Mouse (Mus musculus): ENCODE measurements around the gene Gm9040.
"Not testable (repeated sequence)": the region's sequence is repeated elsewhere in the genome, so short reads cannot be mapped to it uniquely, and the experiment has no call there.

Gm9040 gene

GRCm38 (mm10) chr10:118326869-118327268 is at the start of gene Gm9040:
Gene Gm9040, minus strand, starts transcription at chr10:118326969.
- not testable (repeated sequence) for H3K9me3 ChIP-seq (ENCODE audit: low read length); H3K36me3 ChIP-seq (ENCODE audit: insufficient read depth, low read length); H3K4me3 ChIP-seq (replicated peaks; ENCODE audit: low read length); H3K4me1 ChIP-seq (replicated peaks; ENCODE audit: low read depth, low read length); H3K27me3 ChIP-seq (ENCODE audit: insufficient read depth, low read length)

DNA sequence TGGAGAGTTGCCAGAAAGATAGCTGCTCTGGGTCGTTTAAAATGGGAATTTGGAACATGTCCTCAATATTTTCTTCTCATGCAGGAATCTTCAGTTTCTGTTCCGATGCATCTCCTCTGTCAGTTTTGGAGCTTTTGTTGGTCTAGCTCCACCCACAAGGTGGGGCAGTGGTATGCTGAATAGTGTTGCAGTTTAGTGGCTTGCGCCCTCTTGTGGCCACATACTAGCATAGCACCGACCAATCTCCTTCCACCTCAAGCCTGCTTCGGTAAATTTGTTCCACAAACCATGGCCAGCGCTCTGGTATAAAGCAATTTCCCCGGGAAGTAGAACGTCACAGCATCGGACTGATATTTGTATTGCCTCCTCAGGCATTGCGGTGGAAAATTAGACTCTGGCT is 43.7 kb upstream of the Gm9040 start:
- H3K36me3 ChIP-seq (ENCODE audit: insufficient read depth, low read length): no peaks in the 10 kb centered on the region
- H3K27me3 ChIP-seq (ENCODE audit: insufficient read depth, low read length): no peaks in the 10 kb centered on the region
- TF ChIP-seq POU5F1 (IDR thresholded peaks at IDR 0.05; ENCODE audit: borderline replicate concordance, low read length) (no peak), CTCF (conservative IDR thresholded peaks at IDR 0.05; ENCODE audit: low read length) (peak; percentile 87), NANOG (IDR thresholded peaks at IDR 0.05; ENCODE audit: borderline replicate concordance, low read length) (no peak)
- H3K9me3 ChIP-seq (ENCODE audit: low read length): peaks cover 6% of the 10 kb centered on the region
- no peak overlapping the region for H3K4me3 ChIP-seq (replicated peaks; ENCODE audit: low read length)
- peaks cover 9% of the 10 kb centered on the region; the same call in 1 of the 2 replicates for H3K4me1 ChIP-seq (replicated peaks; ENCODE audit: low read depth, low read length)

- TF ChIP-seq NANOG (IDR thresholded peaks at IDR 0.05; ENCODE audit: borderline replicate concordance, low read length) (no peak), POU5F1 (IDR thresholded peaks at IDR 0.05; ENCODE audit: borderline replicate concordance, low read length) (no peak)
- H3K9me3 ChIP-seq (ENCODE audit: low read length): peaks cover 15% of the 10 kb centered on the region
- H3K4me3 ChIP-seq (replicated peaks; ENCODE audit: low read length): no peak overlapping the region
- no peaks in the 10 kb centered on the region for H3K27me3 ChIP-seq (ENCODE audit: insufficient read depth, low read length)
- H3K4me1 ChIP-seq (replicated peaks; ENCODE audit: low read depth, low read length): peaks cover 9% of the 10 kb centered on the region; the same call in 1 of the 2 replicates
- no peaks in the 10 kb centered on the region for H3K36me3 ChIP-seq (ENCODE audit: insufficient read depth, low read length)
Measured at GRCm38 (mm10) chr10:118369518-118369917, 42.7 kb upstream of the Gm9040 start.

DNA sequence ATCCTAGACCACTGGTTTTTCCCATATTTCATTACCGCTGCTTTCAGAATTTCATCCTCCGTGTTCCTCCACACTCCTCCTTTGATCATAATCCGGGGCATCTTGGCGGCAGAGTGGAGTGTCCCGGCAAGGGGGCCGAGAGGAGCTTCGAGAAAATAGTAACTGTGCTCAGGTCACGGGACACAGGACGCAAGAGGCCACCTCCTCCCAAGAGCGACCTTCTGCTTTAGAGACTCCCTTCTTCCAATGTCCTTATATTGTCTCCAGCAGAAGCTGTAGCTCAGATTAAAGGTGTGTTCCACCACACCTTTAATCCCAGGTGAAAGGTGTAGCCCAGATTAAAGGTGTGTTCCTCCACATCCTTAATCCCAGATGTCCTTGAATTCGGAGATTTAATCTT is 27.2 kb upstream of the Gm9040 start, which contains the start of gene Gm9049:
Gene Gm9049, minus strand, starts transcription at position 101 of the 400 bp plus-strand sequence.
- H3K4me3 ChIP-seq (replicated peaks; ENCODE audit: low read length); H3K27me3 ChIP-seq (ENCODE audit: insufficient read depth, low read length); H3K36me3 ChIP-seq (ENCODE audit: insufficient read depth, low read length); H3K9me3 ChIP-seq (ENCODE audit: low read length); H3K4me1 ChIP-seq (replicated peaks; ENCODE audit: low read depth, low read length): not testable (repeated sequence)

- not testable (repeated sequence) for H3K36me3 ChIP-seq (ENCODE audit: insufficient read depth, low read length); H3K9me3 ChIP-seq (ENCODE audit: low read length); H3K27me3 ChIP-seq (ENCODE audit: insufficient read depth, low read length); H3K4me1 ChIP-seq (replicated peaks; ENCODE audit: low read depth, low read length); H3K4me3 ChIP-seq (replicated peaks; ENCODE audit: low read length)
Measured at GRCm38 (mm10) chr10:118348579-118348978, 21.8 kb upstream of the Gm9040 start, which contains the start of gene Gm9048. Gene Gm9048, minus strand, starts transcription at chr10:118348679.

DNA sequence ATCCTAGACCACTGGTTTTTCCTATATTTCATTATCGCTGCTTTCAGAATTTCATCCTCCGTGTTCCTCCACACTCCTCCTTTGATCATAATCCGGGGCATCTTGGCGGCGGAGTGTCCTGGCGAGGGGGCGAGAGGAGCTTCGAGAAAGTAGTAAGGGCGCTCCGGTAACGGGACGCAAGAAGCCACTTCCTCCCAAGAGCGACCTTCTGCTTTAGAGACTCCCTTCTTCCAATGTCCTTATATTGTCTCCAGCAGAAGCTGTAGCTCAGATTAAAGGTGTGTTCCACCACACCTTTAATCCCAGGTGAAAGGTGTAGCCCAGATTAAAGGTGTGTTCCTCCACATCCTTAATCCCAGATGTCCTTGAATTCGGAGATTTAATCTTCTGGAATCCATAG is 16.4 kb upstream of the Gm9040 start, which contains the start of gene Gm9046:
Gene Gm9046, minus strand, starts transcription at position 101 of the 400 bp plus-strand sequence.
- H3K9me3 ChIP-seq (ENCODE audit: low read length): not testable (repeated sequence)

DNA sequence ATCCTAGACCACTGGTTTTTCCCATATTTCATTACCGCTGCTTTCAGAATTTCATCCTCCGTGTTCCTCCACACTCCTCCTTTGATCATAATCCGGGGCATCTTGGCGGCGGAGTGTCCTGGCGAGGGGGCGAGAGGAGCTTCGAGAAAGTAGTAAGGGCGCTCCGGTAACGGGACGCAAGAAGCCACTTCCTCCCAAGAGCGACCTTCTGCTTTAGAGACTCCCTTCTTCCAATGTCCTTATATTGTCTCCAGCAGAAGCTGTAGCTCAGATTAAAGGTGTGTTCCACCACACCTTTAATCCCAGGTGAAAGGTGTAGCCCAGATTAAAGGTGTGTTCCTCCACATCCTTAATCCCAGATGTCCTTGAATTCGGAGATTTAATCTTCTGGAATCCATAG is 11.0 kb upstream of the Gm9040 start, which contains the start of gene Gm9045:
Gene Gm9045, minus strand, starts transcription at position 101 of the 400 bp plus-strand sequence.
- H3K27me3 ChIP-seq (ENCODE audit: insufficient read depth, low read length); H3K4me1 ChIP-seq (replicated peaks; ENCODE audit: low read depth, low read length); H3K4me3 ChIP-seq (replicated peaks; ENCODE audit: low read length); H3K36me3 ChIP-seq (ENCODE audit: insufficient read depth, low read length); H3K9me3 ChIP-seq (ENCODE audit: low read length): not testable (repeated sequence)

More for the DNA sequence above, 16.4 kb upstream of the Gm9040 start, which contains the start of gene Gm9046:
- not testable (repeated sequence) for H3K36me3 ChIP-seq (ENCODE audit: insufficient read depth, low read length); H3K27me3 ChIP-seq (ENCODE audit: insufficient read depth, low read length); H3K4me1 ChIP-seq (replicated peaks; ENCODE audit: low read depth, low read length); H3K4me3 ChIP-seq (replicated peaks; ENCODE audit: low read length)

DNA sequence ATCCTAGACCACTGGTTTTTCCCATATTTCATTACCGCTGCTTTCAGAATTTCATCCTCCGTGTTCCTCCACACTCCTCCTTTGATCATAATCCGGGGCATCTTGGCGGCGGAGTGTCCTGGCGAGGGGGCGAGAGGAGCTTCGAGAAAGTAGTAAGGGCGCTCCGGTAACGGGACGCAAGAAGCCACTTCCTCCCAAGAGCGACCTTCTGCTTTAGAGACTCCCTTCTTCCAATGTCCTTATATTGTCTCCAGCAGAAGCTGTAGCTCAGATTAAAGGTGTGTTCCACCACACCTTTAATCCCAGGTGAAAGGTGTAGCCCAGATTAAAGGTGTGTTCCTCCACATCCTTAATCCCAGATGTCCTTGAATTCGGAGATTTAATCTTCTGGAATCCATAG is 5.5 kb upstream of the Gm9040 start, which contains the start of gene Gm9044:
Gene Gm9044, minus strand, starts transcription at position 101 of the 400 bp plus-strand sequence.
- H3K27me3 ChIP-seq (ENCODE audit: insufficient read depth, low read length); H3K4me1 ChIP-seq (replicated peaks; ENCODE audit: low read depth, low read length): not testable (repeated sequence)

DNA sequence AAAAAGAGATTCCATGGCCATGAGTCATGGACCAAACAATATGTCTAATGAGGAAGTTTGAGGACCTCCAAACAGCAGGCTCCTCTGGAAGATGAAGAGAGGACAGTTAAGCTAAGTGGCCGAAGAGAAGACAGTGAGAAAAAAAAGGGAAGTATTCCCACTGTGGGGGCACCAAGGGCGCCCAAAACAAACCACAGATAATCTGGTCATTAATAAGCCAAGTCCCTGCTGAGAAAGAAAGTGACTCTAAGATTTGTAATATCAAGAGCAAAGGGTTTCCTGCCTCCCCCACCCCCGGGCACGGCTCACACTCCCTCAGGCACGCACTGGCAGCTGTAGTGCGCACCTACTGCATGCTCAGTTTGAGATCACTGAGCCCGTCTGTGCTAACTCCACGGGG is 7.7 kb downstream of the Gm9040 start:
- H3K4me3 ChIP-seq (replicated peaks; ENCODE audit: low read length): no peak overlapping the region
- H3K4me1 ChIP-seq (replicated peaks; ENCODE audit: low read depth, low read length): no peaks in the 10 kb centered on the region
- H3K9me3 ChIP-seq (ENCODE audit: low read length): no peaks in the 10 kb centered on the region
- H3K27me3 ChIP-seq (ENCODE audit: insufficient read depth, low read length): no peaks in the 10 kb centered on the region
- H3K36me3 ChIP-seq (ENCODE audit: insufficient read depth, low read length): no peaks in the 10 kb centered on the region
- TF ChIP-seq NANOG (IDR thresholded peaks at IDR 0.05; ENCODE audit: borderline replicate concordance, low read length) (no peak), POU5F1 (IDR thresholded peaks at IDR 0.05; ENCODE audit: borderline replicate concordance, low read length) (no peak), CTCF (conservative IDR thresholded peaks at IDR 0.05; ENCODE audit: low read length) (no peak)

More for the DNA sequence above, 5.5 kb upstream of the Gm9040 start, which contains the start of gene Gm9044:
- H3K9me3 ChIP-seq (ENCODE audit: low read length); H3K36me3 ChIP-seq (ENCODE audit: insufficient read depth, low read length); H3K4me3 ChIP-seq (replicated peaks; ENCODE audit: low read length): not testable (repeated sequence)

DNA sequence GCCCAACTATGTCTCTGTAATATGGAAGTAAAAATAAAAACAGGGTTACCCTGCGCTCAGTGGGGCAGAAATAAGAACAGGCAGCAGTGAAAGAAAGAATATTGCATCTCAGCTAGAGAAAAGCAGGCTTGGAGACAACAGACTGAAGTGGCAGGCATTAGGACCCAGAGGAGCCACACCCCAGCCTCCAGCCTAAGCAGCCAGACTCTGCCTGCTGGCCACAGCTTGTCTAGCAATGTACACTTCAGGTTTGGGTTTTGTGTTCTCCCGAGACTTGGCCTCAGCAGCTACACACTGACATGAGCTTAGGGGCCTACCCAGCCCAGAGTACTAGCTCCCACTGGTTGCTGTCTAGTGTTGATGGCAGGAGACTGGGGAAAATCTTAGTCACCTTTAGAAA is 24.6 kb downstream of the Gm9040 start:
- H3K4me3 ChIP-seq (replicated peaks; ENCODE audit: low read length); H3K27me3 ChIP-seq (ENCODE audit: insufficient read depth, low read length); H3K4me1 ChIP-seq (replicated peaks; ENCODE audit: low read depth, low read length); H3K9me3 ChIP-seq (ENCODE audit: low read length); H3K36me3 ChIP-seq (ENCODE audit: insufficient read depth, low read length): not testable (repeated sequence)

All from E14TG2a.4 (cell line).